Mouse (Mus musculus): ENCODE results near the gene Ess2.

The Ess2 gene

GRCm38 (mm10) chr16:17920586-17920985 is 9.4 kb upstream of the Ess2 start:
- DNase-seq = no peak

GRCm38 (mm10) chr16:17914307-17915249 is 3.4 kb upstream of the Ess2 start, which contains the start of gene Gsc2:
Gsc2 (minus strand) TSS chr16:17915059.
- no peak for DNase-seq

GRCm38 (mm10) chr16:17898462-17898861 is 12.7 kb downstream of the Ess2 start, which contains the start of the genes Dgcr2 and Tssk2:
Dgcr2 (minus strand) TSS chr16:17898562.
Tssk2 (plus strand) TSS chr16:17898637.
- DNase-seq = no peak

GRCm38 (mm10) chr16:17896091-17896490 is 15.1 kb downstream of the Ess2 start:
- no peak for DNase-seq

GRCm38 (mm10) chr16:17893923-17894322 is 17.2 kb downstream of the Ess2 start, which contains the start of gene Tssk1:
Tssk1 (plus strand) TSS chr16:17894223.
- DNase-seq = no peak

- DNase-seq = no peak
These were observed 18.5 kb downstream of the Ess2 start for GRCm38 (mm10) chr16:17892606-17893005.

- peak; percentile 99 for DNase-seq
These were observed 19.6 kb downstream of the Ess2 start, which contains the start of gene Gm20518 for GRCm38 (mm10) chr16:17891567-17891959. Gm20518 (minus strand) TSS chr16:17891671.

- DNase-seq = peak; percentile 55
These were observed 20.1 kb downstream of the Ess2 start for GRCm38 (mm10) chr16:17890917-17891566.

GRCm38 (mm10) chr16:17890342-17890727 is 20.8 kb downstream of the Ess2 start:
- DNase-seq = no peak

GRCm38 (mm10) chr16:17889689-17890341 is 21.3 kb downstream of the Ess2 start:
- DNase-seq = no peak

- no peak for DNase-seq
These were observed 27.0 kb downstream of the Ess2 start for GRCm38 (mm10) chr16:17884116-17884515.

- DNase-seq = no peak
These were observed 29.0 kb downstream of the Ess2 start for GRCm38 (mm10) chr16:17882196-17882595.

GRCm38 (mm10) chr16:17879571-17879970 is 31.6 kb downstream of the Ess2 start:
- DNase-seq = no peak

- no peak for DNase-seq
These were observed 35.1 kb downstream of the Ess2 start for GRCm38 (mm10) chr16:17876096-17876495.

GRCm38 (mm10) chr16:17875174-17875573 is 36.0 kb downstream of the Ess2 start:
- no peak for DNase-seq

GRCm38 (mm10) chr16:17872995-17873394 is 38.2 kb downstream of the Ess2 start:
- DNase-seq = no peak

- DNase-seq = no peak
These were observed 39.9 kb downstream of the Ess2 start for GRCm38 (mm10) chr16:17871248-17871647.

GRCm38 (mm10) chr16:17865770-17866169 is 45.4 kb downstream of the Ess2 start:
- no peak for DNase-seq

- no peak for DNase-seq
These were observed 45.9 kb downstream of the Ess2 start for GRCm38 (mm10) chr16:17865293-17865692.

- no peak for DNase-seq
These were observed 52.6 kb downstream of the Ess2 start for GRCm38 (mm10) chr16:17858592-17858991.

- no peak for DNase-seq
These were observed 54.0 kb downstream of the Ess2 start for GRCm38 (mm10) chr16:17857157-17857556.

- no peak for DNase-seq
These were observed 57.9 kb downstream of the Ess2 start for GRCm38 (mm10) chr16:17853263-17853662.

GRCm38 (mm10) chr16:17851860-17852259 is 59.3 kb downstream of the Ess2 start:
- no peak for DNase-seq

Measured in right cerebral cortex, postnatal 25 days (tissue).